8 mouse cellular contexts compared by ENCODE assay signal in genomic region chr1:131244536-131245088, GRCm38 (mm10). TPM values are rescaled to one million over a fixed set of nuclear protein-coding genes. Genes with fewer than 3 reads are reported as not detected.
DNase-seq lines count a peak whose midpoint lies in the region; ATAC-seq and TF ChIP-seq lines count a peak whose summit lies in the region.

No protein-coding gene starts in this region.

- no peaks in the 10 kb centered on the region for H3K36me3 ChIP-seq in heart, embryonic 13.5 days
- H3K36me3 ChIP-seq in hindbrain, embryonic 10.5 days: no peaks in the 10 kb centered on the region
- no peaks in the 10 kb centered on the region for H3K36me3 ChIP-seq in liver, embryonic 16.5 days (ENCODE audit: control insufficient read depth, insufficient read depth)
- H3K36me3 ChIP-seq in stomach, postnatal 0 days (ENCODE audit: control insufficient read depth, insufficient read depth, low read length): no peaks in the 10 kb centered on the region

- peak overlapping the region; percentile 24; the same call in 1 of the 2 replicates for H3K27ac ChIP-seq in heart, embryonic 13.5 days (replicated peaks)
- H3K27ac ChIP-seq in hindbrain, embryonic 10.5 days: peak overlapping the region; percentile 79
- no peak overlapping the region for H3K27ac ChIP-seq in liver, embryonic 16.5 days (ENCODE audit: low read length)
- H3K27ac ChIP-seq in stomach, postnatal 0 days (replicated peaks): peak overlapping the region; percentile 73

- peak overlapping the region; percentile 85 for H3K4me3 ChIP-seq in heart, embryonic 13.5 days
- H3K4me3 ChIP-seq in hindbrain, embryonic 10.5 days: peak overlapping the region; percentile 70
- H3K4me3 ChIP-seq in liver, embryonic 16.5 days (ENCODE audit: low read depth, low read length): peak overlapping the region; percentile 64
- H3K4me3 ChIP-seq in stomach, postnatal 0 days (ENCODE audit: low read depth, low read length): peak overlapping the region; percentile 72

- H3K4me2 ChIP-seq in heart, embryonic 13.5 days: peak overlapping the region; percentile 97
- peak overlapping the region; percentile 73 for H3K4me2 ChIP-seq in liver, embryonic 16.5 days (ENCODE audit: low read depth, low read length)
- H3K4me2 ChIP-seq in stomach, postnatal 0 days (replicated peaks; ENCODE audit: low read depth): peak overlapping the region; percentile 98

- 2% methylated on average over 57 of the region's 57 CpGs for WGBS in heart, embryonic 13.5 days
- 1% methylated on average over 57 of the region's 57 CpGs for WGBS in hindbrain, embryonic 10.5 days
- WGBS in liver, embryonic 16.5 days (ENCODE audit: insufficient replicate concordance): 2% methylated on average over 57 of the region's 57 CpGs
- WGBS in stomach, postnatal 0 days: 3% methylated on average over 53 of the region's 57 CpGs

- peak overlapping the region; percentile 93 for H3K9ac ChIP-seq in heart, embryonic 13.5 days
- peak overlapping the region; percentile 45 for H3K9ac ChIP-seq in liver, embryonic 16.5 days (ENCODE audit: low read depth, low read length)
- peak overlapping the region; percentile 80 for H3K9ac ChIP-seq in stomach, postnatal 0 days (ENCODE audit: low read length)

- TF ChIP-seq EP300 in stomach, postnatal 0 days (optimal IDR thresholded peaks at IDR 0.05): no peak

- no peak for TF ChIP-seq CTCF in stomach, postnatal 0 days (IDR thresholded peaks at IDR 0.05; ENCODE audit: low read depth)

- DNase-seq in heart, adult 11 months: no peak
- no peak for DNase-seq in hindbrain, embryonic 10.5 days (ENCODE audit: low spot score)
- peak; percentile 29 for DNase-seq in stomach, postnatal 0 days (ENCODE audit: low spot score)
- no peak for DNase-seq in ovary, postnatal 14 days (ENCODE audit: low spot score)

- peaks cover 59% of the 10 kb centered on the region for H3K4me1 ChIP-seq in heart, embryonic 13.5 days
- peaks cover 34% of the 10 kb centered on the region for H3K4me1 ChIP-seq in hindbrain, embryonic 10.5 days (replicated peaks)
- peaks cover 16% of the 10 kb centered on the region for H3K4me1 ChIP-seq in liver, embryonic 16.5 days (ENCODE audit: control insufficient read depth, low read depth, low read length)
- 0 out of 2 replicates have a peak, but pooled peaks cover 5% of the 10 kb centered on the region for H3K4me1 ChIP-seq in stomach, postnatal 0 days (replicated peaks; ENCODE audit: control insufficient read depth, insufficient read depth)

- peaks cover 48% of the 10 kb centered on the region for H3K27me3 ChIP-seq in heart, embryonic 13.5 days (replicated peaks)
- H3K27me3 ChIP-seq in hindbrain, embryonic 10.5 days (ENCODE audit: insufficient read depth, poor library complexity, severe bottlenecking): peaks cover 93% of the 10 kb centered on the region
- H3K27me3 ChIP-seq in liver, embryonic 16.5 days (ENCODE audit: control insufficient read depth, insufficient read depth, low read depth, low read length): peaks cover 42% of the 10 kb centered on the region
- no peaks in the 10 kb centered on the region for H3K27me3 ChIP-seq in stomach, postnatal 0 days (ENCODE audit: control insufficient read depth, insufficient read depth, low read length)

- no peak for ATAC-seq in heart, embryonic 13.5 days (ENCODE audit: extremely low read depth, insufficient number of reproducible peaks, low FRiP score, low TSS enrichment)
- peak; percentile 18 for ATAC-seq in CD4-positive, CD25-positive, alpha-beta regulatory T cell, adult 4 months
- peak; percentile 40; the same call in 1 of the 2 replicates for ATAC-seq in cerebellum, adult (ENCODE audit: insufficient number of reproducible peaks, low FRiP score, low TSS enrichment)
- 0 out of 2 replicates have a peak, but pooled peaks have one; percentile 8 for ATAC-seq in liver, embryonic 16.5 days (ENCODE audit: low read depth)
- peak; percentile 24; the same call in 1 of the 2 replicates for ATAC-seq in stomach, postnatal 0 days (ENCODE audit: low FRiP score, low TSS enrichment)

- no peaks in the 10 kb centered on the region for H3K9me3 ChIP-seq in heart, embryonic 13.5 days
- no peaks in the 10 kb centered on the region for H3K9me3 ChIP-seq in hindbrain, embryonic 10.5 days
- H3K9me3 ChIP-seq in liver, embryonic 16.5 days (replicated peaks; ENCODE audit: control insufficient read depth, low read length): no peaks in the 10 kb centered on the region
- no peaks in the 10 kb centered on the region for H3K9me3 ChIP-seq in stomach, postnatal 0 days (ENCODE audit: control insufficient read depth, low read length)

RNA-seq across cellular contexts. Expression of gene Rassf5, which starts 0.4 kb away (rescaled TPM):
- 14.9 and 18.2 TPM in 2 replicates for polyA plus RNA-seq in heart, embryonic 13.5 days (2015; fragmentation: Nextera tagmentation; extraction: Ambion mirVana)
- polyA plus RNA-seq in CD4-positive, CD25-positive, alpha-beta regulatory T cell, adult 4 months (2017; shearing (Covaris generic)): 100 to 1,000 TPM; 330 to 423 TPM
- 1.4 and 1.6 TPM in 2 replicates for polyA plus RNA-seq in hindbrain, embryonic 10.5 days (2016; fragmentation: Nextera tagmentation; extraction: Ambion mirVana)
- 6.3 and 6.8 TPM in 2 replicates for polyA plus RNA-seq in liver, embryonic 16.5 days (2015; fragmentation: Nextera tagmentation; extraction: Ambion mirVana)
- 7.9 and 8.6 TPM in 2 replicates for polyA plus RNA-seq in stomach, postnatal 0 days (2015; fragmentation: Nextera tagmentation; extraction: Ambion mirVana)

RNA-seq across cellular contexts. Expression of gene Ikbke, which starts 34.8 kb away (rescaled TPM):
- 2.4 and 2.8 TPM in 2 replicates for polyA plus RNA-seq in heart, embryonic 13.5 days (2015; fragmentation: Nextera tagmentation; extraction: Ambion mirVana)
- 100 to 1,000 TPM; 108 to 204 TPM for polyA plus RNA-seq in CD4-positive, CD25-positive, alpha-beta regulatory T cell, adult 4 months (2017; shearing (Covaris generic))
- 1.0 and 1.5 TPM in 2 replicates for polyA plus RNA-seq in hindbrain, embryonic 10.5 days (2016; fragmentation: Nextera tagmentation; extraction: Ambion mirVana)
- polyA plus RNA-seq in liver, embryonic 16.5 days (2015; fragmentation: Nextera tagmentation; extraction: Ambion mirVana): 9.2 and 10.2 TPM in 2 replicates
- polyA plus RNA-seq in stomach, postnatal 0 days (2015; fragmentation: Nextera tagmentation; extraction: Ambion mirVana): 4.5 and 5.7 TPM in 2 replicates

Comparison
In these comparisons a context has a peak if more than half of its experiments do, and no peak if none do; other contexts are left out.
1. RNA of gene Rassf5, which starts 0.4 kb away (polyA plus RNA-seq): 330 to 423 TPM in CD4-positive, CD25-positive, alpha-beta regulatory T cell, adult 4 months; 14.9 to 18.2 TPM in heart, embryonic 13.5 days, 7.9 to 8.6 TPM in stomach, postnatal 0 days, 6.3 to 6.8 TPM in liver, embryonic 16.5 days and 1.4 to 1.6 TPM in hindbrain, embryonic 10.5 days; every median in the first group is over 10 times any median in the second.
2. Peak in every context shown above with its lines, with median percentiles within 50 percentile points of each other: H3K4me2 ChIP-seq, H3K4me3 ChIP-seq and H3K9ac ChIP-seq.